Mouse (Mus musculus) midbrain, embryonic 11.5 days (tissue): ENCODE measurements around the gene Gmds. TPM values are rescaled to one million over a fixed set of nuclear protein-coding genes. Genes with fewer than 3 reads are reported as not detected.

ENCODE experiments used
- ATAC-seq: fragments of 200-750 bp; cut with Nextera tagmentation; 2 replicates; pipeline ENCODE4 v1.8.0; 2017; ENCODE audit warnings: moderate TSS enrichment, moderate library complexity; ENCODE audit not compliant: low FRiP score
- DNase-seq: peaks from one replicate; pipeline ENCODE4 v3.0.0; 2015; ENCODE audit warnings: low spot score; ENCODE audit errors: missing footprints
- H3K27ac ChIP-seq: fragments of 300-500 bp; sonication (generic); 2 replicates; pipeline ENCODE4 v1.5.1; 2014; ENCODE audit warnings: low read depth, low read length
- H3K27me3 ChIP-seq: fragments of 300-500 bp; sonication (generic); 2 replicates; pipeline ENCODE4 v1.6.1; 2014; ENCODE audit warnings: mild to moderate bottlenecking, low read length, moderate library complexity, mixed read lengths; ENCODE audit not compliant: control insufficient read depth, insufficient read depth
- H3K36me3 ChIP-seq: fragments of 300-500 bp; sonication (generic); 2 replicates; pipeline ENCODE4 v1.6.1; 2014; ENCODE audit warnings: mild to moderate bottlenecking, low read length, moderate library complexity, mixed read lengths; ENCODE audit not compliant: control insufficient read depth, insufficient read depth
- H3K4me1 ChIP-seq: fragments of 300-500 bp; sonication (generic); 2 replicates; pipeline ENCODE4 v1.6.1; 2014; ENCODE audit warnings: low read length; ENCODE audit not compliant: control insufficient read depth, insufficient read depth
- H3K4me2 ChIP-seq: fragments of 300-500 bp; sonication (generic); 2 replicates; pipeline ENCODE4 v1.6.1; 2014; ENCODE audit warnings: mild to moderate bottlenecking, moderate library complexity
- H3K4me3 ChIP-seq: fragments of 300-500 bp; sonication (generic); 2 replicates; pipeline ENCODE4 v1.5.1; 2014; ENCODE audit warnings: low read depth, low read length
- H3K9ac ChIP-seq: fragments of 300-500 bp; sonication (generic); 2 replicates; pipeline ENCODE4 v1.6.1; 2014; ENCODE audit warnings: low read length
- H3K9me3 ChIP-seq: fragments of 300-500 bp; sonication (generic); 2 replicates; pipeline ENCODE4 v1.6.1; 2016; ENCODE audit warnings: low read length; ENCODE audit not compliant: control insufficient read depth
- WGBS: fragments of 180-500 bp; shearing (Covaris S2); extraction: QIAGEN DNeasy Blood & Tissue Kit; methylation state at CpG from one replicate; pipeline ENCODE4 v1.1.7; 2014; 5-methylcytosine and 5-hydroxymethylcytosine counted together
- polyA plus RNA-seq: library from polyadenylated mRNA; unstranded; fragments of >200 nt; fragmentation: Nextera tagmentation; extraction: Ambion mirVana; gene quantifications from 2 replicates; pipeline ENCODE4 v1.2.1, GENCODE M21; 2014

Gmds gene
- polyA plus RNA-seq, 1 experiment from 2014 or later = 31.6 TPM

DNA sequence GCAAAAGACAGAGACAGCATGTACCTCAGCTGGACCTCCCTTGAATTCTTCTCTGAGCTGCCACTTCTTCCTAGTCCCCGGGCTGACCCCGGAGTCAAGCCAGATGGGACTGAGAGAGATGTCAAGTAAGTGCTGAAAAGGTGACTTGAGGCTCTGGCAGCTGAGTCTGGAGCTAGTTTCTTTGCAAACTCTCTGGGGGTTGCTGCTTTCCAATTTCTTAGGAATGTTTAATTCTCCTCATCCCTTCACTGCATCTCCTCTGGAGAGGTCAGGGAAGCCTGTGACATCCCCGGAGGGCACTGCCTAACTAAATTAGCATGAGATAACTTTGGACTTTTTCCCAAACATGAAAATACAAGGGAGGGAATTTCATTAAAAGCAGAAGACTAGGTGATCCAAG is 378.0 kb downstream of the Gmds start:
- Histone ChIP-seq H3K36me3 (no peaks in the 10 kb centered on the region), H3K27ac (no peak overlapping the region), H3K9ac (no peak overlapping the region), H3K9me3 (no peaks in the 10 kb centered on the region), H3K4me3 (no peak overlapping the region), H3K4me1 (no peaks in the 10 kb centered on the region), H3K4me2 (no peak overlapping the region), H3K27me3 (no peaks in the 10 kb centered on the region)
- peak; percentile 77 for DNase-seq
- no peak for ATAC-seq
- WGBS = 17% methylated on average over 3 of the region's 3 CpGs

DNA sequence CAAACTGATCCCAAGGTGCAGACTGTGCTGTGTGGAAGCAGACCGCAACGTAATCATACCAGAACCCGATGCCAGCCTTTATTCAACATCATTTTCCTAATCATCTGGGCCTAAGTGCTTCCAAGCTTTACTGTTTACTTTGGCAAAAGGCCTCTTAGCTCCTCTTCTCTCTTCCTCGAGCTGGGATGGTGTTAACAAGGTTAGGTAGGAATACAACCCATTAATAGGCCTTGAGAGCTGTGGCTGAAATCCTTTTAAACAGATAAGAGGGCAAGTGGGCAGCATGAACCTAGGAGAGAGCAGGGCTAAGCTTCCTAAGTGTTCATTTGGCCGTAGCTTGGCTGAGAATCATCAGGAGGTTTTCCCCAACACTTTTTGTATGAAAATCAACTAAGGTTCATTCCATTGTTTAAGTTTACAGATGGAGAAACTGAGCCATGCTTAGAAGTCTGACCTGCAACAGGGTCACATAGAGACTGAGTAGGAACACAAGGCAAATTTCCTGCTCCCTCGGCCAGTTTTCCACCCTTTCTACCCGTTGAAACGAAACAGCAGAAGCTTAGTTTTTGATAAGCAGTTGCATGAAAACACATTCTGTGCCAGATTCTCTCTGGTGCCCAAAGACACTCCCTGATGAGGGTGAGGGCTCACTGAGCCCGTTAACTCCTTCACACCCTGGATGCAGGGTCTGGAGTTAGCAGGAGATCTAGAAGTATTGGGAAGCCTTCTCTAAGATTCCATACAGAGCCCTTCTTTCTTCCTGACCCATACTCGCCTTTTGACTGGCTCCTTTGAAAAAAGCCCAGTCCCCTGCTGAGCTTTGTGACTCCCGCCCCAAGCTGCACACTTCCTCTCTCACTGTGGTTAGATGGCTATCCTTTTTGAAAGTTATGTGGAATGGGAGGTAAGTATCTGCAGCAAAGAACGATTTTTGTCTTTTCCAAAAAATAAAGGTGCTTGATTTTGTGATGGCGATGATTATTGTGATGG is 379.9 kb downstream of the Gmds start:
- Histone ChIP-seq H3K27me3 (no peaks in the 10 kb centered on the region), H3K36me3 (no peaks in the 10 kb centered on the region), H3K4me2 (no peak overlapping the region), H3K4me1 (no peaks in the 10 kb centered on the region), H3K9me3 (no peaks in the 10 kb centered on the region), H3K27ac (no peak overlapping the region), H3K9ac (no peak overlapping the region), H3K4me3 (no peak overlapping the region)
- 54% methylated on average over 13 of the region's 13 CpGs for WGBS
- ATAC-seq = no peak
- peak; percentile 82 for DNase-seq

DNA sequence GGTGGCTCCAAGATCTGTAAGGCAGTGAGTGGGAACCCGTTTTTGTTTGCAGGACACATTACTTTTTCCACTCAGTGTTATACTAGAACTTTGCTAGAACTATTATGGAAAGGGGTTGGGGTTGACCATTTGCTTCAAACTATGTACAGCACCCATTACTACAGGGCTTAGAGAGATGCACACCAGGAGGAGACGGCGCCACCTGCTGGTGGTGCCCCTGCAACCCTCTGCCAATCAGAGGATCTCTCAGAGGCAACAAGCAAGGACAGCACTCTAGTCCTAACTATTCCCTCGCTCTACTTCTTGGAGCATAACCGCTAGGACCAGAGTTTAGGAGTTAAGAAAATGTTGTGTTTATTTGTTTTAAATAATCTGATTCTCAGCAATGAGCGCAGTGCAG is 382.0 kb downstream of the Gmds start:
- 79% methylated on average over 6 of the region's 6 CpGs for WGBS

DNA sequence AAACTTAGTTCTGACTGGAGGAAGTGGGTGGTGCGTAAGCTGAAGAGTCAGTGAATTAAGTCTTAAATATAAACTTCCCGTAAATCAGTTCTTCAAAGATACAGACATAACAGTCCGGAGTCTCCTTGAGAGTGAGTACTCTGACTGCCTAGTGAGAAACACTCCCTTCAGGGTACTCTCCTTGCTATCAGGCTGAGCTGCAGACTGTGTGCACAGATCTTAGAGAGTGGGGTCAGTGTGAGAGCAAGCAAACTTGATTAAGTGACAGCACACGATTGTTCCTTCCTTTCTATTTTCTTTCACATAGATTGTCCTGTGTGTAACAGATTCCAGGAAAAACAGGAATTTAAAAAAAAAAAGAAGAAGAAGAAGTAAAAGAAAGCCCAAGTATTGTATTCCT is 382.4 kb downstream of the Gmds start:
- no peak overlapping the region for H3K9ac ChIP-seq
- H3K4me3 ChIP-seq = no peak overlapping the region
- H3K27ac ChIP-seq = no peak overlapping the region
- ATAC-seq (no peak), DNase-seq (no peak)
- no peaks in the 10 kb centered on the region for H3K4me1 ChIP-seq
- no peaks in the 10 kb centered on the region for H3K9me3 ChIP-seq
- H3K27me3 ChIP-seq = no peaks in the 10 kb centered on the region
- WGBS = 91% methylated on average over 4 of the region's 4 CpGs
- H3K36me3 ChIP-seq = no peaks in the 10 kb centered on the region
- no peak overlapping the region for H3K4me2 ChIP-seq

More for the DNA sequence above, 382.0 kb downstream of the Gmds start:
- Histone ChIP-seq H3K4me3 (no peak overlapping the region), H3K4me1 (no peaks in the 10 kb centered on the region), H3K27me3 (no peaks in the 10 kb centered on the region), H3K4me2 (no peak overlapping the region), H3K9ac (no peak overlapping the region), H3K9me3 (no peaks in the 10 kb centered on the region), H3K27ac (no peak overlapping the region), H3K36me3 (no peaks in the 10 kb centered on the region)
- DNase-seq (peak; percentile 47), ATAC-seq (no peak)

DNA sequence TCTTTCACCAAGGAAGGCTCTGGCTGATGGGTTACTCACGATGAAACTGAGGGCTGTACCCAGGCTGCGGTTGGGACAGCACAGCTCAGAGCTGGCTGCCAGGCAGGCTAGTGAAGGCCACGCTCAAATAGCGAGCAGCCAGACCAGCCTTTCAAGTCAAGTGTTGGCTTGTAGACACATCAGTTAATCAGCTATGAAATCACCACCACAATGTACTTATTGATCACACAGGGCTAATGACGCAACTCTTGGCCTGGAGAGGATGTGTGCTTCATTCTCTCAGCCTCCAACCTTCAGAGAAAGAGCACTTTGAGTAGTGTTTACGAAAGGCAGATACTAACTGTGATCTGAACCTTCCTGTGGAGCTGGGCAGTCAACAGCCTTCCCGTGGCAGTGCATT is 383.4 kb downstream of the Gmds start:
- no peaks in the 10 kb centered on the region for H3K36me3 ChIP-seq

DNA sequence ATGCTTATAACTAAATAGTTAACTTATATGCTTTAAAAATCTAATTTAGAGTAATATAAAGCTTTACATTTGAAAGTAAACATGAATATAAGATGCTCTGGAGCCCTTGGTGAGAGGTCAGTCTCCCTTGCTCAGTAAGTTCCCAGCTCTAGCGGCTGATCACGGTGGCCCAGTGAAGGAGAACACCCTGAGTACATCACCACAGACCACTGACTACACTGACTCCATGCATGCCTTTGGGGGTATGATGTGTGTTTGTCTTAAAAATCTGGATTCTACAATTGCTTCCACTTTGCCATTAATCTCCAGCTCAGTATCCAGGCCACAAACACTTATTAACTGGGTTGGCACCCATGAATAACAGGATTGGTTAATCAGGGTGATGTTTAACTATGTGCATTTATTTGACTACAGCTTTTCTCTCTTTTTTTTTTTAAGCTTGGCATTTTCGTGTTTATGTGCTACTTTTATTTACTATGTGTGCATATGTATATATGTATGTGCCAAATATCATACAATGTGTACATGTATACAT is 393.8 kb downstream of the Gmds start:
- Histone ChIP-seq H3K9ac (no peak overlapping the region), H3K27me3 (no peaks in the 10 kb centered on the region), H3K4me2 (no peak overlapping the region), H3K36me3 (no peaks in the 10 kb centered on the region), H3K4me1 (no peaks in the 10 kb centered on the region), H3K4me3 (no peak overlapping the region), H3K27ac (no peak overlapping the region), H3K9me3 (no peaks in the 10 kb centered on the region)
- WGBS = 87% methylated on average over 3 of the region's 3 CpGs
- ATAC-seq (no peak), DNase-seq (no peak)

More for the DNA sequence above, 383.4 kb downstream of the Gmds start:
- no peaks in the 10 kb centered on the region for H3K9me3 ChIP-seq
- DNase-seq = peak; percentile 81
- no peak overlapping the region for H3K27ac ChIP-seq
- H3K9ac ChIP-seq = no peak overlapping the region
- WGBS = 65% methylated on average over 7 of the region's 7 CpGs
- H3K4me3 ChIP-seq = no peak overlapping the region
- H3K27me3 ChIP-seq = no peaks in the 10 kb centered on the region
- ATAC-seq = no peak
- no peaks in the 10 kb centered on the region for H3K4me1 ChIP-seq
- no peak overlapping the region for H3K4me2 ChIP-seq

DNA sequence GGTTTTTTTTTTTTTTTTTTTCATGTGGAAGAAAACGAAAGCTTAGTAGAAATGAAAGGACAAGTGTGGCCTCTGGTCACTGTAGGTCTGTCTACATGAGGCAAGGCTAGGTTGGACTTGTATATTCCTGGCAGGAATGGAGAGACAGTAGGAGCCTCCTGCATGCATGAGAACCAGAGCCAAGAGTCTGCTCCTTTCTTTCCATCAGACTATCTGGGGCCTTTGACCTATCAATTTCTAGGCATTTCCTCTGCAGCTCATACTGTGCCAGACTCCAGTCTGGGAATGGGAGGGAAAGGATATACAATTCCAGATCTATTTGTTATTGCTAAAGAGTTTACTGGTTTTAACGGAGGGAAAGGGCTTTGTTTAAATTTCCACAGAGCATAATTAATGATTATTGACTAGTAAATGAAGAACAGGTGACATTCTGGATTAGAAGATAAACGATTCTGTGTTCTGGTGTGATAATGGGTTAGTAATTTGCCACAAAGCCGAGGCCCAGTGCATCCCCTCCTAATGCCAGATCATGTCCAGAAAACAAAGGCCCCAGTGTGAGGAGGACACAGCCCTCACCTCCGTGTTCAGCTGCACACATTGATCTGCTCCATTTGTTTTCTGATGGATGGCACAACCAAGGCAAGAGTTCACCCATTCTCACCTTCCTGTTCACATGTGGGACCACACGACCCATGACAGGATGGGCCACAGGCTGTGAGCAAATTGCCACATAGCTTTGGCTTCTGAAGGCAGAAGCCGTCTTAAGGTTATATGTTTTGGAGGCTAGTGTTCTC is 394.9 kb downstream of the Gmds start:
- no peak overlapping the region for H3K4me3 ChIP-seq
- DNase-seq = no peak

DNA sequence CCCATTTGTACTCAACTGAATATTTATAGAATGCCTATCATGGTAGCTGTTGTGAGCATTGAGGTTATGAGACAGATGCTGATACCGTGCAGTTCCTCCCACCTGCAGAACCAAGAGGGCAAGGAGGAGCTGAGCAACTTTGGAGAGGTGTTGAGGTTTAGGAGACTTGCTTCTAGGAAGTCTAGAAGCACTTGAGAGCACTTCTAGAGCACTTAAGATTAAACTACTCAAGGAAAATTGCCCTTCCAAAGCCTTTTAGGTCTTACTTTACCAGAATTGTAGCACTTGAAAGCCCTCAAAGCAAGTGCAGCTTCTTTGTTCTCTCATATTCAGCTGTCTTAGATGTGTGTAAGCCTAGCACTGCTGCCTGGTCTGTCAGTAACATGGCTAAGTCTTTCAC is 409.2 kb downstream of the Gmds start:
- 86% methylated on average over 1 of the region's 1 CpGs for WGBS
- H3K27me3 ChIP-seq = no peaks in the 10 kb centered on the region
- H3K9me3 ChIP-seq = no peaks in the 10 kb centered on the region
- no peak overlapping the region for H3K4me3 ChIP-seq
- H3K4me2 ChIP-seq = no peak overlapping the region
- no peak overlapping the region for H3K27ac ChIP-seq
- no peak overlapping the region for H3K9ac ChIP-seq
- no peaks in the 10 kb centered on the region for H3K4me1 ChIP-seq
- DNase-seq (no peak), ATAC-seq (no peak)
- no peaks in the 10 kb centered on the region for H3K36me3 ChIP-seq

More for the DNA sequence above, 394.9 kb downstream of the Gmds start:
- ATAC-seq = no peak
- Histone ChIP-seq H3K9me3 (no peaks in the 10 kb centered on the region), H3K27ac (no peak overlapping the region), H3K9ac (no peak overlapping the region), H3K36me3 (no peaks in the 10 kb centered on the region), H3K4me2 (no peak overlapping the region), H3K27me3 (no peaks in the 10 kb centered on the region), H3K4me1 (no peaks in the 10 kb centered on the region)
- WGBS = 70% methylated on average over 7 of the region's 7 CpGs

DNA sequence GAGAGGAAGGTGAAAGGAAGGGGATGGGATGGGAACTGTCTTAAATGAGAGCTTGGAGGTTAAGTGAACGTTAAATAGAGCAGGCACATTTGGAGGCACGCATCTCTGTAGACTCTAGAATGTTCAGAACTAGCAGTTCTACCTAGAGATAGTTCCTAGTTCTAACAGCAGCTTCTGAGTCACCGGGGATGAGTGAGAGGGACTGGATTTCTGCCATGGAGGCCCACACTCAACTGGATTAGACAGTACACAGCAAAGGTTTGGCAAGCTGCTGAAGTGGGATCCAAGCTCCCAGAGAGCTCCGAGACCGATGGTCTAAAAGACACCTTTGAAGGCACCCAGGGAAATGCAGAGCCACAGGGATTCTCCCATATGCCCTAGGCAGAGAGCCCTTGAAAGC is 411.9 kb downstream of the Gmds start:
- H3K4me2 ChIP-seq = no peak overlapping the region
- ATAC-seq (no peak), DNase-seq (no peak)
- H3K4me3 ChIP-seq = no peak overlapping the region
- no peaks in the 10 kb centered on the region for H3K27me3 ChIP-seq
- H3K36me3 ChIP-seq = no peaks in the 10 kb centered on the region
- H3K4me1 ChIP-seq = no peaks in the 10 kb centered on the region
- no peak overlapping the region for H3K27ac ChIP-seq
- 76% methylated on average over 5 of the region's 5 CpGs for WGBS
- no peaks in the 10 kb centered on the region for H3K9me3 ChIP-seq
- no peak overlapping the region for H3K9ac ChIP-seq
